Mouse (Mus musculus) liver (tissue): ENCODE results near the gene Rdh11.

Experiments
- DNase-seq: peaks from one replicate; pipeline ENCODE4 v3.0.0-alpha.2; 2020; ENCODE audit warnings: mixed read lengths

Rdh11 gene

DNA sequence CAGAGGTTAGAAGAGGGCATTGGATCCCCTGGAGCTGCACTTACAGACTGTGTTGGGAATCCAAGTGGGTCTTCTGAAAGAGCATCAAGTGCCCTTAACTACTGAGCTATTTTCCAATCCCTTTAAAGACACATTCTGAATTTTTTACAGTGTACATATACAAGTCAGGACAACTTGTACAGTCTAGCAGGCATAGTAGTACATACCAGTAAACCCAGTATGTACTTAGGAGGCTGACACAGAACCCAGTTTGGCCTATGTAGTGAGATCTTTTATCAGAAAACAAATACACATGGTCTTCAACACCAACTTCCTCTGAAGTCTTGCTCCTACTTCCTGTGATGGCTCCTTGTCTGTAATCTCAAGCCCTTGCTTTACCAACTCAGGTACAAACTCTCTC lies 53.1 kb downstream of the Rdh11 start:
- DNase-seq = no peak

DNA sequence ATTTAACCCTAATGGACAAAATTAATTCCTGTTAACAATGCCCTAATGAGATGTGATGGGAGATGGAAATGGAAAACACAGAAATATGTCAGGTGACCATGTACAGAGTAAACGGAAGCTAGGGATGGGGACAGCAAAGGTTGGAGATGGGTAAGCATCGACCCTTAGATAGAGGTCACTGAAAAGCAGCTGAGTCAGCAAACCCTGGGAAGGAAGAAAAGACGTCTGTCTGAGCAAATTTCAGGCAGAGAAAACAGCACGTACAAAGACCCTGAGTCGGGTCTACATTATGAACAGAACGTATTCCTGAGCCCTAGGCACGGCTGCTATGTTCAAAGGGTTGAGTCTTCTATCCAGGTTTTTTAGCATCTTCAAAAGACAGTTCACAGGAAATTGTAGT lies 55.1 kb downstream of the Rdh11 start:
- DNase-seq = no peak

DNA sequence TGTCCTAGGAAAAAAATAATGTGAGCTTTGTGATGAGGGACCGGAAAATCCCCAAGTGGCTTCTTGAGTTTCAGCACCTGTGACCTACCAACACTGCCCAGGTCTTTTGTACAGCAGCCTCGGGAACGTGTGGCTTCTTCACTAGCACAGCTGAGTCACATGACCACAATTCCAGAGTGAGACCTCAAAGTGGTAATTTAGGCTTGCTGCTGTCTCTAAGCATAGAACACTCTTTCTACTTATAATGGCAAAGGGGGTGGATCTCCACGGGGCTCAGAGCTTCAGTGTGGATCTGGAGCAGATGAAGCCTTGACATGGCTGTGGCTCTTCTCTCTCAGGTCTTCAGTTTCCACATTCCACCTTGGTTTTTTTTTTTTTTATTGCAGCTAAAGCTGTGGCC lies 57.0 kb downstream of the Rdh11 start:
- DNase-seq = no peak

DNA sequence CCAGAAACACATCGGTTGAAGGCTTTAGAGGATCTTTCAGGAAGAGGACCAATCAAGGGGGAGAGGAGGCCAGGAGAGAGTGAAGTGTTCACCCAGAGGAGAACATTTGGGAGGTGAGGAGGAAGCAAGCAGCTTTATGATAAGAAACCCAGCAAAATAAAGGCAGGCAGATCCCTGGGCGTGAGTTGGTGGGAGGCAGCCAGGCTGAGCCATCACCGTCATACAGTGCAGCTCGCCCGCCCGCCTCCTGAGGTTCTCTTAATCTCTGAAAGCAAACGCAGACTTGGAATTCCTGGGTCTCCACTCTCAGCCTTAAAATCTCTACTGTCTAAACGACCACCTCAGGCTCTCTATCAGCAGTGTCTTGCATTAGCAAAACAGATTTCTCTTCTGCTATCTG lies 57.4 kb downstream of the Rdh11 start:
- DNase-seq = no peak

DNA sequence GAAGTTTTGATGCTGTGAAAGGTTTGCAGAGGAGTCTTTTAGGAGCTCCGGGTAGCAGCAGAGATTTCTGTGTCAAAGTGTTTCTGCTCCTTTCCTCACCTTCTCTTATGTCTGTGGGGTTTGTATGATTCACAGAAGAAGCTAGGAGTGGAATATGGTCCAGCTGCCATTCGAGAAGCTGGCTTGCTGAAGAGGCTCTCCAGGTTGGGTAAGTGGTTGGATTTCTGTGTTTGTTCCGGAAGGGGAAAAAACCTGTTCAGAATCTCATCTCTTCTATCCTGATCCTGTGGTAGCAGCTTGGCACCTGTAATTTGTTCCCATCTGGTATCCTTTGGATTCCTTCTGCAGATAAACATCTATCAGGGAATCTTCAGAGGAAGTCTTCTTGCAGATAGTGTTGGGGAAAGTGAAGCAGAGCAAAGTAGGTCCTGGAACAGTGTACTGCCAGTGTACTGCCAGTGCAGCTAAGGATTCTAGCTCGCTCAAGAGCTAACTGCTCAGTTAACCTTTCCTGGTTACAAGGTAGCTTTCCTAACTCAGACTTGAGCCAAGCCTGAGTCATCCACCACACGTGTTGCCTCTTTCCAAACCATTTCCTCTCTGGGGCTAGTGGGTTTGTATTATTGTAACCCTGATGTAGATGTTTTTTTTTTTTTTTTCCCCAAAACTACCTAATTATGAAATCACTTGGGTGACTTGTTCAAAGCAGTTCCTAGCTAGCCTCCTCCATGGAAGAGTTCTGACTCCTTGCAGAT lies 60.2 kb downstream of the Rdh11 start:
- DNase-seq = no peak

DNA sequence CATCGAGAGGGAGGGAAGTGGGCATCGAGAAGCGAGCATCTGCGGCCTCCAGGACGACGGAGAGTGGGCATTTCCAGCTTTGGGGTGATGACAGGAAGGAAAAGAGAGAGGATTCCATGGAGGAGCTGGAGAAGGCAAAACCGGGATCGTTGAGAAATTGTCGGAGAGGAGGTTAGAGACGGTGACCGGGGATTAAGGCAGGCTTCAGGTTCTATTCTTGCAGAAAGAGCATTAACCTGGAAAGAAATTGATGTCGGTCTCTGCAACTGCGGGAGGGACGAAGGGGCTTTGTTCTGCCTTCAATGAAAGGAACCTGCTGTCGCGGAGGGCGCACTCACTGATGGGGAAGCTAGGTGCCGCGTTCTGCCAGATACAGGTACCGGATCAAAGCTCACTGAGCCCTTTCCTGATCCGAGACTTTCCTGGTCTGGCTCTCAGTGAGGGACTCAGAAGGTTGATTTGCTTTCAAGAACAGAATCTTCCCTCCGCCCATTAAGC lies 60.9 kb downstream of the Rdh11 start:
- no peak for DNase-seq

DNA sequence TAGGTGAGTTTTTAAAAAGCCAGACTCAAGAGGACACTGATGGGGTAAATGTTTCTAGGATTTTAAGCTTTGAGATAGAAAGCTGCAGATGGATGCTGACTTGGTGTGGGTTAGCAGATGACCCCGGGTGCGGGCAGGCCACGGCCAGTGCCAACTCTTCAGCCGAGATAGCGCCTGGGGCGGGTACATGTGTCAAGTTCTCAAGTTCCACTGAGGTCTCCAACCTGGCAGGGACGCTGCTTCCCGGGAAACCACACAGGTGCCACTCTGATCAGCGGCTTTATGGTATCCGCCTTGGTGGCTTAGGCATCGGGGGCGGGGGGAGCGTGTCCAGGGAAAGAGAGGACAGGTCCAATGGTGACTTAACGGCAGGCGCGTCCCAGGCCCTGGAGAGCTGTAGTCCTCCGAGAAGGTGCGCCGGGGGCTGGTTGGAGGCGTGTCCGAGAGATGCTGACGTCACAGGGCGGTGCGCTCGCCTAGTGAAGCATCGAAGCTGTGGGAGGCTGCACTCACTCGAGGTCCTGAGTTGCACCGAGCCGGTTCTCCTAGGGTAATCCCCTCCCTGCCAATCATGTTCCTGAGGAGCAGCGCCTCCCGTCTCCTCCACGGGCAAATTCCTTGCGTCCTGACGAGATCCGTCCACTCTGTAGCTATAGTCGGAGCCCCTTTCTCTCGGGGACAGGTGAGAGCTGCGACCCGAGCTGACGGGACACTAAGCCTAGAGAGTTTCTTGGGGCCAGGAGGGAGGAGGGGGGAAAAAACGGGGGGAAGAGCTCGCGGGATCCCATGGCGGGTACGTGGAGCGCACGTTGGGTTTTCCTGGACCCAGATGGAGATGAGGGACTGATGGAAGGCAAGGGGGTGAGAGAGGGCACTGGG lies 61.6 kb downstream of the Rdh11 start, which contains the start of gene Arg2:
TSS of gene Arg2 (plus strand) at position 479 of the 879 bp plus-strand sequence.
- peak; percentile 67 for DNase-seq
